Mouse (Mus musculus): ENCODE measurements at regions not wholly inside any gene's neighbourhood (a gene's known extent, or its start where the extent isn't known, plus 50 kb on each side); places are given as distances from the start of the nearest gene placed in this dataset.
"Not testable (repeated sequence)": the region's sequence is repeated elsewhere in the genome, so short reads cannot be mapped to it uniquely, and the experiment has no call there.

- no peak for DNase-seq (ENCODE audit: low spot score)
Measured at GRCm38 (mm10) chr15:8831720-8832620, 121.4 kb upstream of the Slc1a3 start.

- DNase-seq (ENCODE audit: low spot score), result no peak
Measured at GRCm38 (mm10) chr15:8824861-8825260, 114.3 kb upstream of the Slc1a3 start.

GRCm38 (mm10) chr15:8822795-8823194 is 112.2 kb upstream of the Slc1a3 start:
- DNase-seq (ENCODE audit: low spot score), result not testable (repeated sequence)

DNA sequence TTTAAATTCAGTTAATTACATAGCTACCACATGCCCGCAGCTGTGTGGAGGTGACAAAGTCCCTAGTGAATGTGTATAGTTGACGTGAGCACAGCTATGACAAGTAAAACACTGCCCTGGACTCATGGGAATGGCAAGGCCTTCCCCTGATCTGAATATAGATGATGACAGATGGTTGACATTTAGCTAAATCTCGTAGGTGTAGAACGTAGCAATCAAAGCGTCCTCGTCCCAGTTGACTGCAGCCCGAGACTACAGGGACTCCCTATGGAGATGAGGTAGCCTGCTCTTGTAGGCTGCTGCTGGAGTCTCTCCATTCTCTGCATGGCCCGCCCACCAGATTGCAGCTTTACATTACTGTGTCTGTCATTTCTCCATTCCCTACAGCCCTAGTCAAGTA is 107.0 kb upstream of the Slc1a3 start:
- no peak for DNase-seq (ENCODE audit: low spot score)

DNA sequence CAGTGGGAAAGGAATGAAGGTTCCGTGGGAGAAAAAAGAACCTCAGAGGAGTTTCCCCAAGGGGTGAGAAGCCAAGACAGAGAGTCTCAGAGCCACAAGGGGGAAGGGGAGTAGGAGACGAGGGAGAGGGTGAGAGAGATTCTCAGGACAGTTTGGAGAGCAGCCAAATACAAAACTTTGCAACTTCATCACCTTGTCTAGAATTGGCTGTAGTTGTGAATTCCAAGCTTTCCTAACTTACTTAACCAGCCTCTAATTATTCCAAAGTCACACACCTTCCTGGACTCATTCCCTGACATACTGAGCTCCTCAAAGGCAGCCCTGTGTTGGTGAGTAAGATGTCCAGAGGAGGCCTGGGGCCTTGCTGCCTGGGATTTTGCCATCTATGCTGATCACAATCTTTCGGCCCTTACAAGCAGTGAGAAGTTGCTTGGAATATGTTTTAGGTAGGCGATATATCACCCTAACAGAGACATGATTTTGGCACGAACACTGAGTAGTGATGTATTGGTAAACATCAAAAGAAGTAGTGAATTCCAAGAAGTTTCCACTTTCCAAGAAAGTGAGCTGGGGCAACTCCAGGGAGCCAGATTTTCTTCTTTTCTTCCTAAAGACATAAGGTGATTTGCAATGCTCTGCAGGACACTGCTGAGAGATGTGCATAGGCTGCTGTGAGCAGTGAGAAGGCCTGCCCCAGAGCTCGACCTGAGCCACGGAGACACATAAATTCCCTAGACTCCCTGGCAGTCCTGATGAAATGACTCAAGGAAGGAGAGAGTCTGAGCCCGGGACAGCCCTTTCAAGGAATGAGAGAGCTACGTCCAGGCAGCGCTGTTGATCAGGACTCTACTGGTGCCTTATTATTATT is 106.2 kb upstream of the Slc1a3 start:
- no peak for DNase-seq (ENCODE audit: low spot score)

DNA sequence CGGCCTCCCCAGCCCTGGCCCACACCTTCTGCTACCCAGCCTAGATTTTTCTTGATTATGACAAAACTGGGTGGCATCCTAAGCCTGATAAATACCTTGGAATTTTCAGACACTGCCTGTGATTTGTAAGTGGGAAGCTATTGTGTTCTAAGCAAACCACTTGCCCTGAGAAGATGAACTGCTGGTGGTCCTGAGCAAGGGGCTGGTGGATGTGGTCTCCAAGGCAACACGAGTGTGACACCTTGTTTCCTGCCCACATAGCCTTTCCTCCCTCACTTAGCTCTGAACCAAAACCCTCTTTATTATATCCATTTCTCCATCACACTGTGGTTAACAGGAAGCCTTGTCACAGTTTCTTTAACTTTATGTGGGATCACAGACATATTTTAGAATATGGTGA is 105.4 kb upstream of the Slc1a3 start:
- no peak for DNase-seq (ENCODE audit: low spot score)

GRCm38 (mm10) chr15:8815277-8815676 is 104.7 kb upstream of the Slc1a3 start:
- no peak for DNase-seq (ENCODE audit: low spot score)

DNA sequence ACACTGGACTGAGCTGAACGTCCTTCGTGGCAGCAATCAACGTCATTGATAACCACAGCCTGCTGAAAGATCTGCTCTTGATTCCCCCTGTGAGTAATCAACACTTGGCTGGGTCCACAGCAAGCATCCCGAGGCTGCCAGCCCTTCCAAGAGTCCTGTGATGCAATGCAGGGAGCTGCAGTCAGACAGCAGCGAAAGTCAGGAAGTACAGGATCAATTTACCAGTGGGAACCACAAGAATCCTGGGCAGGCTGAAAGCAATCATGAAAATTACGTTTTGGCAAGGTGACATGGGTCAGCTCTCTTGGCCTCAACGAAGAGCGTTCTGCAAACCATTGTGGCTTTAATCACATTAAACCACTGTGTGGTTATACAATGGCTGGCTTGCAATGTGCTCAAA is 95.8 kb upstream of the Slc1a3 start:
- DNase-seq (ENCODE audit: low spot score), result no peak

DNA sequence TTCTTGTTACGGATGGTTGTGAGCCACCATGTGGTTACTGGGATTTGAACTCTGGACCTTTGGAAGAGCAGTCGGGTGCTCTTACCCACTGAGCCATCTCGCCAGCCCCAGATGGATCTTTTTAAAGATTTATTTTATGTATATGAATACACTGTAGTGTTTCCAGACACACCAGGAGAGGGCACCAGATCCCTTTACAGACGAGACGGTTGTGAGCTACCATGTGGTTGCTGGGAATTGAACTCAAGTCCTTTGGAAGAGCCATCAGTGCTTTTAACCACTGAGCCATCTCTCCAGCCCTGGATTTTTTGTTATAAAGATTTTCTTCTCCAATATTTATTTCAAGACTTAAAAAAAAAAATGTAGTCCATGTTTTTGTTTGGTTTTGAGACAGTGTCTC is 95.0 kb upstream of the Slc1a3 start:
- DNase-seq (ENCODE audit: low spot score), result not testable (repeated sequence)

- DNase-seq (ENCODE audit: low spot score), result no peak
Measured at GRCm38 (mm10) chr15:8802058-8802457, 91.5 kb upstream of the Slc1a3 start.

- no peak for DNase-seq (ENCODE audit: low spot score)
Measured at GRCm38 (mm10) chr15:8797015-8797414, 86.5 kb upstream of the Slc1a3 start.

DNA sequence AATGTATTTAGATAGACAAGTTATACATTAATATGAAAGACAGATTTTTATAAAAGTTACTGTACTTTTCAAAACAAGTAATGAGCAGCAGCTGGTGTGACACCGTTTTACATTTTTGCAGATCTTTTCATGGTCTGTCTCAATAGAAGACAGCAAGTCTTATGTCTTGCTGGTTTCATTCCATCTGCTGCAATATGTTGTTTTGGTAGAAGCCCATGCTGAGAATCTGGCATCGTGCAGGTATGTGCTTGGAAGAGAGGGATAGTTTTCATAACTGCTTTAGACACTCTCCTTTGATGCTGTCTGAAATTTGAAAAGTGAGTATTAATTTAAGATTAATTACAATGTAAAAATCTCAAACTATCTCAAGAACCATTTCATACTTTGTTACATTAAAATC is 81.5 kb upstream of the Slc1a3 start:
- DNase-seq (ENCODE audit: low spot score), result no peak

GRCm38 (mm10) chr15:8789924-8790323 is 79.4 kb upstream of the Slc1a3 start:
- DNase-seq (ENCODE audit: low spot score), result no peak

DNA sequence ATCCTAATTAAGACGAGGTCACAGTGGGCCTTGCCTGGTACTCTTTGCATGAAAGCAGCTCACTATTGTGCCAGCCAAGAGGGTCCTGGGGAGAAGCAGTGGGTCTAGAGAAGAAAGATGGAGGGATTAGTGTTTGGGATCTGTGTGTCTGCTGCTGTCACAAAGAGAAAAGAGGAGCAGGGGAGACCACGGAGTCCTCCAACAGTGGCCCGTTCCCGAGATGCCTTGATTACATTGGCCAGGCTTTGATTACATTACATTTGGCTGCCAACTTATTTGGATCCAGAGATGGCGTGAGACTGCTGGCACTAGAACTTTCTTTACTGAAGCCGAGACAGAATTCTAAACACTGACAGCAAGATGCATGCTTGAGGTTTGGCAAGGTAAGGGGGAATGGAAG is 78.4 kb upstream of the Slc1a3 start:
- no peak for DNase-seq (ENCODE audit: low spot score)

- no peak for DNase-seq (ENCODE audit: low spot score)
Measured at GRCm38 (mm10) chr15:8785537-8785936, 75.0 kb upstream of the Slc1a3 start.

- no peak for DNase-seq (ENCODE audit: low spot score)
Measured at GRCm38 (mm10) chr15:8783567-8783966, 73.0 kb upstream of the Slc1a3 start.

GRCm38 (mm10) chr15:8783036-8783435 is 72.5 kb upstream of the Slc1a3 start:
- DNase-seq (ENCODE audit: low spot score), result no peak

GRCm38 (mm10) chr15:8782131-8782507 is 71.6 kb upstream of the Slc1a3 start:
- DNase-seq (ENCODE audit: low spot score), result no peak

- DNase-seq (ENCODE audit: low spot score), result no peak
Measured at GRCm38 (mm10) chr15:8781159-8782130, 70.9 kb upstream of the Slc1a3 start.

DNA sequence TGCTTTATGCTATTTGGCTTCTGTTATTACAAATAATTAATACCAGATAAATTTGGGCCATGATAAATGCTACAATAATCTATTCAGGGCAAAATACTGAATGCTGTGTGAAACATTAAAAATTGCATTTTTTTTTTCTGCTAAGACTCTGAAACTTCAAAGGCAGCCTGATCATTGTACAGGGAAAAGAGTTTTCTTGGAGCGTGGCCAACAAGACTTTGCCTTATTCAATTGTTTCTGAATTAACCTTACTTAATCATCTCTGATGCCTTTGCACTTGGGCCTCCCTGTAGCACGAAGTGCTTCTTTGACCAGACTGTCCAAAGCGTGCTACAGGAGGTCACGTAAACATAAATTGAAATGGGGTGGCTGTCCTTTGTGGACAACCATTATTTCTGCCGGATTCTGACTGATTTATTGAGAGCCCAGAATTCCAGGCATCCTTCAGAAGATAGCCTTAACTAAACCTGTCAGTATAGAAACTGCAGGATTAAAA is 69.9 kb upstream of the Slc1a3 start:
- DNase-seq (ENCODE audit: low spot score), result no peak

Data from MN1 (cell line).